8 mouse cellular contexts compared by ENCODE assay signal in genomic region chr7:45277136-45277760, GRCm38 (mm10). TPM values are rescaled to one million over a fixed set of nuclear protein-coding genes. Genes with fewer than 3 reads are reported as not detected.
DNase-seq lines count a peak whose midpoint lies in the region; ATAC-seq and TF ChIP-seq lines count a peak whose summit lies in the region.

Gene Slc6a21, plus strand, starts transcription at chr7:45277513.

- WGBS in hindbrain, postnatal 0 days = 7% methylated on average over 44 of the region's 44 CpGs

- H3K36me3 ChIP-seq in hindbrain, postnatal 0 days (ENCODE audit: insufficient read depth, low read length) = no peaks in the 10 kb centered on the region

- H3K27ac ChIP-seq in hindbrain, postnatal 0 days = no peak within 1 kb of the TSS

- intact Hi-C loops in left cerebral cortex, postnatal 14 days (cut with DNase I) = no loop called here

- H3K9ac ChIP-seq in hindbrain, postnatal 0 days (replicated peaks; ENCODE audit: low read length) = no peak within 1 kb of the TSS; the same call in 1 of the 2 replicates

- H3K4me3 ChIP-seq in hindbrain, postnatal 0 days (ENCODE audit: low read length) = peak within 1 kb of the TSS; percentile 32

- ATAC-seq in hindbrain, postnatal 0 days = no peak
- peak; percentile 79 for ATAC-seq in megakaryocyte-erythroid progenitor cell, adult 5-6 weeks (replicated peaks; ENCODE audit: low FRiP score, low TSS enrichment, poor library complexity, severe bottlenecking)

- H3K27me3 ChIP-seq in hindbrain, postnatal 0 days (ENCODE audit: insufficient read depth, low read length) = no peaks in the 10 kb centered on the region

- peak within 1 kb of the TSS; percentile 55 for H3K4me2 ChIP-seq in hindbrain, postnatal 0 days (ENCODE audit: low read depth, low read length)

- no peaks in the 10 kb centered on the region for H3K4me1 ChIP-seq in hindbrain, postnatal 0 days (ENCODE audit: insufficient read depth, low read length)

- peak; percentile 70 for TF ChIP-seq CTCF in hindbrain, postnatal 0 days (IDR thresholded peaks at IDR 0.05; ENCODE audit: low read depth)

- no peaks in the 10 kb centered on the region for H3K9me3 ChIP-seq in hindbrain, postnatal 0 days (ENCODE audit: low read length)

- peak; percentile 39 for DNase-seq in WW6 (ENCODE audit: low read depth, low spot score)
- DNase-seq in cerebellum, postnatal 4 days (ENCODE audit: low spot score in 2 of 2) = peak; percentile 60 to 78
- peak; percentile 72 to 77 for DNase-seq in gastrocnemius, adult 8-10 months (ENCODE audit: low spot score in 2 of 2)
- peak; percentile 33 for DNase-seq in hindbrain, postnatal 0 days (ENCODE audit: low spot score)
- DNase-seq in left cerebral cortex, postnatal 14 days (ENCODE audit: low spot score in 2 of 2) = peak; percentile 73 to 75
- peak; percentile 72 for DNase-seq in right cerebral cortex, postnatal 25 days
- DNase-seq in yolk sac, embryonic 10.5 days (ENCODE audit: low spot score) = peak; percentile 69

RNA-seq across cellular contexts. Expression of gene Slc6a21, which starts in this region (rescaled TPM):
- not detected for total RNA-seq in gastrocnemius, adult 8-10 months (2022)
- not detected in 2 replicates for total RNA-seq in hindbrain, postnatal 0 days (2014; rRNA removed)
- not detected in 2 replicates for polyA plus RNA-seq in hindbrain, postnatal 0 days (2015; fragmentation: Nextera tagmentation; extraction: Ambion mirVana)
- total RNA-seq in left cerebral cortex, postnatal 14 days (2021) = under 1 TPM; 0.40 to 0.59 TPM
- total RNA-seq in megakaryocyte-erythroid progenitor cell, adult 5-6 weeks (2014; fragmentation: Nextera tagmentation) = not detected in 2 replicates
- not detected in 2 replicates for total RNA-seq in megakaryocyte-erythroid progenitor cell, adult 5-6 weeks (2017)

Comparison
In these comparisons a context has a peak if more than half of its experiments do, and no peak if none do; other contexts are left out.
1. Peak in DNase-seq in gastrocnemius, adult 8-10 months; RNA of the gene not detected or under 1 TPM.
2. Peak in DNase-seq, H3K4me3 ChIP-seq and H3K4me2 ChIP-seq in hindbrain, postnatal 0 days; RNA of the gene not detected or under 1 TPM.
3. Peak in DNase-seq in left cerebral cortex, postnatal 14 days; RNA of the gene not detected or under 1 TPM.
4. Peak in ATAC-seq in megakaryocyte-erythroid progenitor cell, adult 5-6 weeks; RNA of the gene not detected or under 1 TPM.